Mouse (Mus musculus) G1E-ER4 (cell line): ENCODE measurements around the gene Mob3b. TPM values are rescaled to one million over a fixed set of nuclear protein-coding genes. Genes with fewer than 3 reads are reported as not detected.

Experiments
- GATA1 ChIP-seq: IDR thresholded peaks from one replicate; pipeline ENCODE4 v1.8.0; 2012; ENCODE audit warnings: low read length, inconsistent platforms
- polyA plus RNA-seq: library from polyadenylated mRNA; stranded (reverse); fragments of >175 nt; gene quantifications from 2 replicates; pipeline ENCODE4 v1.2.3, GENCODE M21; 2012

Mob3b gene
- polyA plus RNA-seq, 1 experiment: not detected

- TF ChIP-seq GATA1: no peak
Measured at GRCm38 (mm10) chr4:35156149-35156611, 1.1 kb downstream of the Mob3b start.

GRCm38 (mm10) chr4:35155132-35155922 is 2.0 kb downstream of the Mob3b start:
- no peak for TF ChIP-seq GATA1

GRCm38 (mm10) chr4:35154051-35154450 is 3.2 kb downstream of the Mob3b start:
- no peak for TF ChIP-seq GATA1

- TF ChIP-seq GATA1: no peak
Measured at GRCm38 (mm10) chr4:35151756-35152155, 5.5 kb downstream of the Mob3b start, which contains the start of gene Ifnk. Gene Ifnk, plus strand, starts transcription at chr4:35152056.

GRCm38 (mm10) chr4:35150706-35151105 is 6.6 kb downstream of the Mob3b start:
- no peak for TF ChIP-seq GATA1

GRCm38 (mm10) chr4:35148326-35148725 is 9.0 kb downstream of the Mob3b start:
- no peak for TF ChIP-seq GATA1

- TF ChIP-seq GATA1: no peak
Measured at GRCm38 (mm10) chr4:35146597-35146996, 10.7 kb downstream of the Mob3b start.

- TF ChIP-seq GATA1: no peak
Measured at GRCm38 (mm10) chr4:35145726-35146125, 11.6 kb downstream of the Mob3b start.

GRCm38 (mm10) chr4:35143472-35144102 is 13.7 kb downstream of the Mob3b start:
- TF ChIP-seq GATA1: no peak

GRCm38 (mm10) chr4:35140317-35140716 is 17.0 kb downstream of the Mob3b start:
- TF ChIP-seq GATA1: no peak

- no peak for TF ChIP-seq GATA1
Measured at GRCm38 (mm10) chr4:35138077-35138476, 19.2 kb downstream of the Mob3b start.

GRCm38 (mm10) chr4:35136996-35137395 is 20.3 kb downstream of the Mob3b start:
- TF ChIP-seq GATA1: no peak

GRCm38 (mm10) chr4:35135806-35136205 is 21.5 kb downstream of the Mob3b start:
- no peak for TF ChIP-seq GATA1

GRCm38 (mm10) chr4:35134846-35135611 is 22.3 kb downstream of the Mob3b start:
- no peak for TF ChIP-seq GATA1

- TF ChIP-seq GATA1: no peak
Measured at GRCm38 (mm10) chr4:35133411-35133810, 23.9 kb downstream of the Mob3b start.

- TF ChIP-seq GATA1: no peak
Measured at GRCm38 (mm10) chr4:35131592-35131991, 25.7 kb downstream of the Mob3b start.
